Mouse (Mus musculus) frontal cortex, postnatal 14 days (tissue): ENCODE measurements around the gene Mrpl37.

Experiments
- DNase-seq, 2 experiments: peaks; one replicate each; pipeline ENCODE4 v3.0.0; 2022; ENCODE audit warnings: low spot score in 2 of 2

Mrpl37 gene

GRCm38 (mm10) chr4:107019027-107019426 lies 47.6 kb downstream of the Mrpl37 start:
- no peak for DNase-seq

GRCm38 (mm10) chr4:107018521-107018920 lies 48.1 kb downstream of the Mrpl37 start:
- no peak for DNase-seq

- DNase-seq: no peak
Measured at GRCm38 (mm10) chr4:107017257-107017656, 49.4 kb downstream of the Mrpl37 start.

DNA sequence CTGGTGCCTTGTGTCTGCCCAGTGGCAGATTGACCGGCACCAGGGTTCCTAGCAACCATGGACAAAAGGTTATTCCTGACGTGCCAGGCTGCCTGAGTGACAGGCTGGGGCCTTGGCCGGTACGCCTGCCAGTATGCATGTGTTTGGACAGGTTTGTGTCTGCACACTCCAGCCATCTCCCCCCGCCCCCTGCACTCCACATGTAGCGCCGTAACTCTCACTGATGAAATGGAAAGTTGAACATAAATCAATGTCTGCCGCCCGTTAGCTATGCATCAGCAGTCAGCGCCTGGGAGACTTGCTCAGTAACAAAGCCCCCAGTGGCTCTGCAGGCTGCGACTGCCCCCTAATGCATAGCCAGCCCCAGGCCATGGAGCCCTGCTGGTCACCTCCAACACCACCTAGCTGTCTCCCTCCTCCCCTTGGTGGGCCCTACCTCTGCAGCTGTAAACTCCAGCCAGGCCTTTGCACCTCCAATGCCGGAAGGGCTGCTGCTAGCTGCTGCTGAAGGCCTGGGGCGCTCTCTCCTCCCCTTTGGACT lies 50.6 kb downstream of the Mrpl37 start:
- no peak for DNase-seq

GRCm38 (mm10) chr4:107013817-107014260 lies 52.8 kb downstream of the Mrpl37 start:
- no peak for DNase-seq

DNA sequence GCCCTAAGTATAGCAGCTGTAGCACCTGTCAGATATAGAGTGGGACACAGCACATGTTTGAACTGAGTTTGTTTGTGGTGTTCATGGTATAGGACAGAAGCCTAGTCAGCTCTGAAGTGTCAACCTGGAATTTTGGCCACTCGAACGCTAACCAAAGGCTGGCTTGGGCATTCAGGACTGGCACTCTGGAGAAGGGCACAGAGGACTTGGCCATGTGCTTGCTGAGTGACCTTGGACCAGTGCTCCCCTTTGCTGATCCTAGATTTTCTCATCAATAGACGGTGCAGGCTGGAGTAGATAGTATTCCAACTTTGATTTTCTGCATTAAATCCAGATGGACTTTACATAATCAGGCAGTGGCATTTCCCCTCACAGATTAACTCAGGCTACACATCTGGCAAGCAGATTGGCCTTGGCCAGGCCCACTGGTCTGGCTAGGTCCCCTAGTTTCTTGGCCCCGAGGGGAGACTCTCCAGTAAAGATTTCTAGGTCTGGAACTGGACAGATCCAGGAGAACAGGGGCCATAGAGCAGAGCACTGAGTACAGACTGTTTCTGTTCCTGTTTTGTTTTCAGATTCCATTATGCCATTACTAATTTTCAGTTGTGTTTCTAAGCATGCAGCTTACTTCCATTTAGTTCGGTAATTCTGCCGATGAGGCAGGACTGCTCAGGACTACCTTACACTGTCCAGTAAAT lies 53.4 kb downstream of the Mrpl37 start:
- DNase-seq: no peak

GRCm38 (mm10) chr4:107012574-107012973 lies 54.1 kb downstream of the Mrpl37 start:
- no peak for DNase-seq

DNA sequence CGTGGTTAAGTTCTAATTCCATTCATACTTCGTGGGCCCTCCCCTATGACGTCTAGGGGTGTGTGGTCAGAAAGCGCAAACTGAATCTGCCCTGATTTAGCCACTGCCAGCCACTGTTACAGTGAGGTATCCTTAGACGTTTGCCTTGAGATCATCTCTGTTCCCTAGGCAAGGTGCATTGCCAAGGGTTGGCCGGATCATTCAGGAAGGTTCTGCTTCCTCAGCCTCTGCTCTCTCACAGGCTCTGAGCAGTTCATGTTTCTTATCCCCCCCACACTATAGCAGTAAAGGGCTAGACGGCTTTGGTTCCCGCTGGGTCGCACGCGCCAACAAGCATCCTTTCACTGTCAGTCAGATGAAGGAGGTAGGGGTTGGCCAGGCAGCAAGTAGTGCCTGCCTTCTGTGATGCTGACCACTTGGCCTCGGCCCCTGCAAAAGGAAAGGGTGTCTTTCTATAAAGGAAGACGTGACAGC lies 54.6 kb downstream of the Mrpl37 start:
- DNase-seq: no peak

DNA sequence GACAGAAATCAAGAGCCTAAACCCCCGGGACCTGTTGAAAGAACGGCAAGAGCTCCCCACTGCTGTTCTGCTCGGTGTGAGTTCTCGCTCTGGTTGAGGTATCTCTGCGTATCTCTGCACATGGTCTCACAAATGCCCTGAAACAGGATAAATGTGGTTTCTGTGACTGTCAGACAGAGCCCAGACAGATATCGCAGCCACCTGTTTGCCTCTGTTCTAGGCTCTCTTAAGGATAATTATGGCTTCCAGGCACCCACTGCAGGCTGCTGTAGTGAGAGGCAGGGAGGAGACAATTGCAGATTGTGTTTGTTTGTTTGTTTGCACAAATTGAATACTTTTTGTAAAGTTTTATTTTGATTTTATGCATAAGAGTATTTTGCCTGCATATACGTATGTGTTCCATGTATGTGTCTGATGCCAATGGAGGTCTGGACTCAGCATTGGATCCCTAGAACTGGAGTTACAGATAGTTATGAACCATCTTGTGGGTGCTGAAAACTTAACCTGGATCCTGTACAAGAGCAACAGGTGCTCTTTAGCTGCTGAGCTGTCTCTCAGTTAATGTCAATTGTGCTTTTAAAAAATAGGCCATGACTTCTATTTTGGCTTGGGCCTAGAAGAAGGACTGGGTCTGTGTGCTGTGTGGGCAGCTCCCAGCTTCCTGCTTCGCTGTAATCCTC lies 55.2 kb downstream of the Mrpl37 start:
- DNase-seq: no peak

DNA sequence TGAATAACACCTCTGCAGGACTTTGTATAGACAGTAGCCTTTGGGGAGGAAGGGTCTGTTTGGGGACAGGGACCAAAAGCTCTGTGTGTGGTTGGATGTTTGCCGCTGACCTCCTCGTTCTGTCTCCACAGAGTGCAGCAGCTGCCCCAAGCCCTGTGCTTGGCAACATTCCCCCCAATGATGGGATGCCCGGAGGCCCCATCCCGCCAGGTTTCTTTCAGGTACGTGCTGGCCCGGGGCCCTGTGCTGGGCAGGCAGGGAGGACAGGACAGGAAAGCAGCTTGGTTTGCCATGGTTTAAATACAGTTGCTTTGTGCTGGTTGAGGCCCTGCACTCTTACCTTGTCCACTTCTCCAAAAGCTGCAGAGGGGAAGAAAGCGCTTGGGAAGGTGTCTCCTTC lies 57.1 kb downstream of the Mrpl37 start:
- DNase-seq: no peak

DNA sequence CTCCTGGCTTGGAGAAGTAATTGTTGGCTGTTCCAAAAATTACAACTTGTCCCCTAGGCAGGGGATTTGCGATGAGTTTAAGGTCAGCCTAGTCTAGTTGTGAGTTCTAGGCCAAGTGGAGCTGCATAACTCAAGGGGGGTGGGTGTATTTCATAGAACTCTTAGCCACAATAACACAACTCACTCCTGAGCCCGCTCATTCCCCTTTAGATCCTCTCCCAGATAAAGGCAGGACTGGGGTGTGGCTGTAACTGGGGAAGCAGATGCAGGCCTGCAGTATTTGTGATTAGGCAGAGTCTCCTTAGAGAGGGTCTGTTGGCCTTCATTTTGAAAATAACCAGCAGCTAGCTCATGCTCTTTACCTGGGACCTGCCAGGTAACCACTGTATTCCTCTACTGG lies 58.5 kb downstream of the Mrpl37 start:
- no peak for DNase-seq

GRCm38 (mm10) chr4:107007359-107007758 lies 59.3 kb downstream of the Mrpl37 start:
- no peak for DNase-seq

DNA sequence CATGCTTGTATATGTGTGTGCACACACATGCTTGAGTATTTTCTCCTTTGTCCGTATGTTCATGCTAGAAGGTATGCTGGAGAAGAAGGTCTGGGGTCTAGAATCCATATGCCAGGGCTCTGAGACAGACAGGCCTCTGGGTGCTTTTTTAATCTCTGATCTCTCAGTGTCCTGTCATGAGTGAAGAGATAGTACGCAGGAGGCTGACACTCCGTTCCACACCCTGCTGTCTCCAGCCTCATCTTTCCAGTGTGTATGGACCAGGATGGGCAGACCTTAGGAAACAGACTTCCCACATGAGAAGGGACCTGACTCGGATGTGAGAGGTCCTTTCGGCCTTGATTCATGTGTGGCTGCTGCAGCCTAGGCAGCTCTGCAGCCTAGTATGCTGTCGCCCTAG lies 59.9 kb downstream of the Mrpl37 start:
- DNase-seq: no peak

DNA sequence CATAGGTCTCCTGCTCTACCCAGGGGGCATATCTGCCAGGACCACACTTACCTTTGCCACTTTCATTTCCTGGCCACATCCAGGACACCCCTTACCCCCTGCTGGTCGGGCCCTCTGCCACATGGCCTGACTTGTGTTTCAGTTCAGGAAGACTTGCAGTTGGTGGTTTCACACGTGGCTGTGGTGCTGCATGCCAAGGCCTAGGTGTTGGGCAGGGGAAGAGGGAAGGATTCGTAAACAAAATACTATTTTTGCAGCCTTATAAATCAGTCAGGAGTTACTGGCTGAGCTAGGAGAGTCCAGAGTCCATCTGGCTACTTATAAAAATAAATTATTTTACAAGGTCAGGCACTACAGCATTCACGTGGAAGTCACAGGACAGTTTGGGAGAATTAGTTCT lies 60.4 kb downstream of the Mrpl37 start:
- DNase-seq: no peak
